Mouse (Mus musculus): ENCODE data around the gene Rln3.

Rln3 gene

DNA sequence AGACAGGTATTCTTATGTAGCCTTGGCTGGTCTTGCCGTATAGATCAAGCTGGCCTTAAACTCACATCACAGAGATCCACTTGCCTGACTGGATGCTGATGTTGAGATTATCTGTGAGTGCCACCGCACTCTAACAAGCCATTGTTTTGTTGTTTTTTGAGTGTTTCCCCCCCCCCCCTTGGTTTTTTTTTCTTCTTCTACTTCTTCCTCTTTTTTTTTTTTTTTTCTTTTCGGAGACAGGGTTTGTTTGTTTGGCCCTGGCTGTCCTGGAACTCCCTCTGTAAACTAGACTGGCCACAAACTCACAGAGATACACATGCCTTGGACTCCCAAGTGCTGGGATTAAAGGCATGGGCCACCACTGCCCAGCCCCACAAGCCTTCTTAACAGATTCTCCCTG, 50.8 kb downstream of the Rln3 start:
- no peak for DNase-seq
